Mouse (Mus musculus) left cerebral cortex, adult 6 months (tissue): ENCODE results near the gene Gm13288. TPM values are rescaled to one million over a fixed set of nuclear protein-coding genes. Genes with fewer than 3 reads are reported as not detected.

Experiments used
- polyA plus RNA-seq: library from polyadenylated mRNA; unstranded; fragments of <200 nt; fragmentation: Nextera tagmentation; gene quantifications from 2 replicates; pipeline ENCODE4 v1.2.3, GENCODE M21; 2021

The Gm13288 gene
- polyA plus RNA-seq, 1 experiment from 2014 or later = not detected

Other genes starting within 250 kb of the Gm13288 start
- not detected in 2 replicates for gene Ifna15, start 247.3 kb upstream of the Gm13288 start, polyA plus RNA-seq
- not detected in 2 replicates for gene Ifna14, start 233.7 kb upstream of the Gm13288 start, polyA plus RNA-seq
- not detected in 2 replicates for gene Ifna9, start 213.1 kb upstream of the Gm13288 start, polyA plus RNA-seq
- gene Ifna12, start 202.2 kb upstream of the Gm13288 start, polyA plus RNA-seq = not detected in 2 replicates
- not detected in 2 replicates for gene C87499, start 171.1 kb upstream of the Gm13288 start, polyA plus RNA-seq
- not detected in 2 replicates for gene Ifna13, start 161.1 kb upstream of the Gm13288 start, polyA plus RNA-seq
- gene Ifna16, start 128.6 kb upstream of the Gm13288 start, polyA plus RNA-seq = not detected in 2 replicates
- gene Ifna2, start 121.6 kb upstream of the Gm13288 start, polyA plus RNA-seq = not detected in 2 replicates
- not detected in 2 replicates for gene Ifnab, start 114.2 kb upstream of the Gm13288 start, polyA plus RNA-seq
- 1.0 and 1.5 TPM in 2 replicates for gene Gm26566, start 83.7 kb upstream of the Gm13288 start, polyA plus RNA-seq
- 57.9 and 73.6 TPM in 2 replicates for gene Klhl9, start 83.1 kb upstream of the Gm13288 start, polyA plus RNA-seq
- gene Gm13271, start 50.7 kb upstream of the Gm13288 start, polyA plus RNA-seq = not detected in 2 replicates
- gene Gm13283, start 45.4 kb upstream of the Gm13288 start, polyA plus RNA-seq = not detected in 2 replicates
- not detected in 2 replicates for gene Gm13290, start 31.7 kb upstream of the Gm13288 start, polyA plus RNA-seq
- not detected in 2 replicates for gene Gm13289, start 28.6 kb upstream of the Gm13288 start, polyA plus RNA-seq
- gene Gm13272, start 25.7 kb upstream of the Gm13288 start, polyA plus RNA-seq = not detected in 2 replicates
- not detected in 2 replicates for gene Ifnz, start 23.4 kb upstream of the Gm13288 start, polyA plus RNA-seq
- gene Gm13276, start 19.8 kb upstream of the Gm13288 start, polyA plus RNA-seq = not detected in 2 replicates
- gene Gm13277, start 16.9 kb upstream of the Gm13288 start, polyA plus RNA-seq = not detected in 2 replicates
- not detected in 2 replicates for gene Gm13278, start 14.0 kb upstream of the Gm13288 start, polyA plus RNA-seq
- not detected in 2 replicates for gene Gm13275, start 11.0 kb upstream of the Gm13288 start, polyA plus RNA-seq
- gene Gm13279, start 8.1 kb upstream of the Gm13288 start, polyA plus RNA-seq = not detected in 2 replicates
- not detected in 2 replicates for gene Gm13285, start 5.9 kb upstream of the Gm13288 start, polyA plus RNA-seq
- not detected in 2 replicates for gene Gm13287, start 2.3 kb upstream of the Gm13288 start, polyA plus RNA-seq
- gene Ifna7, start 10.7 kb downstream of the Gm13288 start, polyA plus RNA-seq = not detected in 2 replicates
- gene Ifna11, start 14.4 kb downstream of the Gm13288 start, polyA plus RNA-seq = not detected in 2 replicates
- not detected in 2 replicates for gene Ifna6, start 21.9 kb downstream of the Gm13288 start, polyA plus RNA-seq
- gene Ifna5, start 30.0 kb downstream of the Gm13288 start, polyA plus RNA-seq = not detected in 2 replicates
- gene Ifna4, start 36.3 kb downstream of the Gm13288 start, polyA plus RNA-seq = not detected in 2 replicates
- not detected in 2 replicates for gene Ifna1, start 44.6 kb downstream of the Gm13288 start, polyA plus RNA-seq
- gene Ifne, start 74.7 kb downstream of the Gm13288 start, polyA plus RNA-seq = not detected in 2 replicates